Mouse (Mus musculus) MEL (cell line): ENCODE measurements around the gene Slc2a10. TPM values are rescaled to one million over a fixed set of nuclear protein-coding genes. Genes with fewer than 3 reads are reported as not detected.

Source experiments
- DNase-seq: peaks from one replicate; pipeline ENCODE4 v3.0.0; 2011; ENCODE audit warnings: low read depth, low spot score
- H3K27ac ChIP-seq: 2 replicates; pipeline ENCODE4 v1.5.1; 2012; ENCODE audit warnings: low read depth, mild to moderate bottlenecking, control low read depth, low read length, moderate library complexity; ENCODE audit not compliant: control insufficient read depth
- H3K27me3 ChIP-seq, 2 experiments: fragments of 150-350 bp in 1 of 2; sonication (generic) in 1 of 2; 2 replicates each; pipeline ENCODE4 v1.6.1; 2012; ENCODE audit warnings: low read length in 2 of 2, mild to moderate bottlenecking in 2 of 2, improper control_type of control experiment in 1 of 2, moderate library complexity in 1 of 2; ENCODE audit not compliant: insufficient read depth in 2 of 2, control insufficient read depth in 1 of 2
- H3K36me3 ChIP-seq, 2 experiments: 2 replicates each; pipeline ENCODE4 v1.6.1; 2012 to 2014; ENCODE audit warnings: low read length in 2 of 2, improper control_type of control experiment in 1 of 2, inconsistent platforms in 1 of 2, mild to moderate bottlenecking in 1 of 2; ENCODE audit not compliant: insufficient read depth in 2 of 2, control insufficient read depth in 1 of 2
- H3K4me1 ChIP-seq, 2 experiments: fragments of 150-350 bp in 1 of 2; sonication (generic) in 1 of 2; 2 replicates each; pipeline ENCODE4 v1.6.1; 2012; ENCODE audit warnings: low read length in 2 of 2, improper control_type of control experiment in 1 of 2, mild to moderate bottlenecking in 1 of 2; ENCODE audit not compliant: insufficient read depth in 2 of 2, control insufficient read depth in 1 of 2
- H3K4me3 ChIP-seq, 2 experiments: fragments of 150-350 bp in 1 of 2; sonication (generic) in 1 of 2; 2 replicates each; pipeline ENCODE4 v1.5.1; 2012; ENCODE audit warnings: low read depth in 2 of 2, low read length in 2 of 2, mild to moderate bottlenecking in 2 of 2, moderate library complexity in 2 of 2, control low read depth in 1 of 2, improper control_type of control experiment in 1 of 2; ENCODE audit not compliant: control insufficient read depth in 1 of 2, insufficient read depth in 1 of 2
- H3K79me2 ChIP-seq: 2 replicates; pipeline ENCODE4 v1.6.1; 2012; ENCODE audit warnings: mild to moderate bottlenecking, low read length, moderate library complexity; ENCODE audit not compliant: control insufficient read depth, poor library complexity, insufficient read depth
- H3K9ac ChIP-seq: 2 replicates; pipeline ENCODE4 v1.6.1; 2012; ENCODE audit warnings: low read depth, mild to moderate bottlenecking, control low read depth, low read length, moderate library complexity; ENCODE audit not compliant: control insufficient read depth, poor library complexity, severe bottlenecking
- H3K9me3 ChIP-seq: fragments of 150-350 bp; sonication (generic); replicated peaks from 2 replicates; pipeline ENCODE4 v1.6.1; 2012; ENCODE audit warnings: mild to moderate bottlenecking, low read length, improper control_type of control experiment, moderate library complexity; ENCODE audit not compliant: insufficient read depth
- BHLHE40 ChIP-seq: IDR thresholded peaks from 2 replicates; pipeline ENCODE4 v1.6.1; 2012; ENCODE audit warnings: low read depth, mild to moderate bottlenecking, inconsistent platforms, low read length, improper control_type of control experiment, borderline replicate concordance
- CHD1 ChIP-seq: IDR thresholded peaks from 2 replicates; pipeline ENCODE4 v1.6.1; 2012; ENCODE audit warnings: low read depth, mild to moderate bottlenecking, inconsistent platforms, low read length, improper control_type of control experiment
- CTCF ChIP-seq, 3 experiments: IDR thresholded peaks in 2 of 3; conservative IDR thresholded peaks in 1 of 3; 2 replicates each; pipeline ENCODE4 v1.5.1; 2011 to 2012; ENCODE audit warnings: low read length in 3 of 3, low read depth in 2 of 3, mild to moderate bottlenecking in 2 of 3, improper control_type of control experiment in 1 of 3, inconsistent platforms in 1 of 3, mixed read lengths in 1 of 3, moderate library complexity in 1 of 3; ENCODE audit not compliant: control insufficient read depth in 1 of 3, insufficient read depth in 1 of 3, poor library complexity in 1 of 3, severe bottlenecking in 1 of 3
- E2F4 ChIP-seq: IDR thresholded peaks from 2 replicates; pipeline ENCODE4 v1.6.1; 2011; ENCODE audit warnings: low read depth, low read length, improper control_type of control experiment, borderline replicate concordance
- GABPA ChIP-seq: IDR thresholded peaks from 2 replicates; pipeline ENCODE4 v1.6.1; 2012; ENCODE audit warnings: low read depth, mild to moderate bottlenecking, inconsistent platforms, low read length, improper control_type of control experiment, moderate library complexity
- GATA1 ChIP-seq: IDR thresholded peaks from 2 replicates; pipeline ENCODE4 v1.6.1; 2011; ENCODE audit warnings: low read depth, low read length, improper control_type of control experiment
- HCFC1 ChIP-seq: IDR thresholded peaks from 2 replicates; pipeline ENCODE4 v1.6.1; 2012; ENCODE audit warnings: low read depth, mild to moderate bottlenecking, inconsistent platforms, low read length, improper control_type of control experiment, moderate library complexity
- KAT2A ChIP-seq: conservative IDR thresholded peaks from 2 replicates; pipeline ENCODE4 v1.6.1; 2012; ENCODE audit warnings: low read depth, low read length, improper control_type of control experiment, inconsistent platforms
- MAX ChIP-seq: IDR thresholded peaks from 2 replicates; pipeline ENCODE4 v1.6.1; 2011; ENCODE audit warnings: low read length, improper control_type of control experiment
- MAZ ChIP-seq: IDR thresholded peaks from 2 replicates; pipeline ENCODE4 v1.6.1; 2012; ENCODE audit warnings: low read depth, mild to moderate bottlenecking, inconsistent platforms, low read length, improper control_type of control experiment
- MEF2A ChIP-seq: IDR thresholded peaks from 2 replicates; pipeline ENCODE4 v1.6.1; 2014; ENCODE audit warnings: low read depth, mild to moderate bottlenecking, inconsistent platforms, low read length, improper control_type of control experiment; ENCODE audit not compliant: poor library complexity, insufficient replicate concordance, severe bottlenecking; ENCODE audit errors: extremely low read depth
- MXI1 ChIP-seq: IDR thresholded peaks from 2 replicates; pipeline ENCODE4 v1.6.1; 2011; ENCODE audit warnings: mild to moderate bottlenecking, low read depth, low read length, improper control_type of control experiment
- MYC ChIP-seq: IDR thresholded peaks from 2 replicates; pipeline ENCODE4 v1.6.1; 2011; ENCODE audit warnings: low read depth, mild to moderate bottlenecking, low read length, improper control_type of control experiment, moderate library complexity
- NRF1 ChIP-seq: IDR thresholded peaks from 2 replicates; pipeline ENCODE4 v1.6.1; 2014; ENCODE audit warnings: low read depth, mild to moderate bottlenecking, inconsistent platforms, low read length, improper control_type of control experiment, moderate library complexity; ENCODE audit not compliant: poor library complexity, insufficient read depth, severe bottlenecking
- POLR2A ChIP-seq, 2 experiments: IDR thresholded peaks; 2 replicates each; pipeline ENCODE4 v1.6.1; 2011 to 2012; ENCODE audit warnings: low read length in 2 of 2, mild to moderate bottlenecking in 2 of 2, control low read depth in 1 of 2, improper control_type of control experiment in 1 of 2, low read depth in 1 of 2, moderate library complexity in 1 of 2; ENCODE audit not compliant: control insufficient read depth in 1 of 2, insufficient read depth in 1 of 2, poor library complexity in 1 of 2
- POLR2AphosphoS2 ChIP-seq: IDR thresholded peaks from 2 replicates; pipeline ENCODE4 v1.6.1; 2011; ENCODE audit warnings: low read length, improper control_type of control experiment
- POLR2AphosphoS5 ChIP-seq: IDR thresholded peaks from 2 replicates; pipeline ENCODE4 v1.6.1; 2012; ENCODE audit warnings: low read depth, borderline replicate concordance, mild to moderate bottlenecking, inconsistent platforms, low read length, moderate library complexity, mixed read lengths
- RAD21 ChIP-seq: IDR thresholded peaks from 2 replicates; pipeline ENCODE4 v1.6.1; 2011; ENCODE audit warnings: mild to moderate bottlenecking, low read depth, low read length, improper control_type of control experiment
- RCOR1 ChIP-seq: IDR thresholded peaks from 2 replicates; pipeline ENCODE4 v1.6.1; 2012; ENCODE audit warnings: low read depth, mild to moderate bottlenecking, inconsistent platforms, low read length, improper control_type of control experiment
- SIN3A ChIP-seq: IDR thresholded peaks from 2 replicates; pipeline ENCODE4 v1.6.1; 2012; ENCODE audit warnings: low read length, improper control_type of control experiment, inconsistent platforms
- SMC3 ChIP-seq: IDR thresholded peaks from 2 replicates; pipeline ENCODE4 v1.6.1; 2011; ENCODE audit warnings: low read depth, low read length, improper control_type of control experiment
- TAL1 ChIP-seq: IDR thresholded peaks from 2 replicates; pipeline ENCODE4 v1.6.1; 2012; ENCODE audit warnings: mild to moderate bottlenecking, inconsistent platforms, low read length, moderate library complexity, mixed read lengths
- TCF12 ChIP-seq: IDR thresholded peaks from 2 replicates; pipeline ENCODE4 v1.6.1; 2014; ENCODE audit warnings: low read depth, mild to moderate bottlenecking, inconsistent platforms, low read length, improper control_type of control experiment, moderate library complexity
- USF1 ChIP-seq: IDR thresholded peaks from 2 replicates; pipeline ENCODE4 v1.6.1; 2014; ENCODE audit warnings: low read depth, mild to moderate bottlenecking, inconsistent platforms, low read length, improper control_type of control experiment, moderate library complexity
- USF2 ChIP-seq, 2 experiments: IDR thresholded peaks; 2 replicates each; pipeline ENCODE4 v1.6.1; 2011 to 2012; ENCODE audit warnings: improper control_type of control experiment in 2 of 2, low read length in 2 of 2, borderline replicate concordance in 1 of 2, inconsistent platforms in 1 of 2, low read depth in 1 of 2, mild to moderate bottlenecking in 1 of 2; ENCODE audit not compliant: insufficient read depth in 1 of 2
- ZC3H11A ChIP-seq: IDR thresholded peaks from 2 replicates; pipeline ENCODE4 v1.6.1; 2012; ENCODE audit warnings: low read depth, mild to moderate bottlenecking, inconsistent platforms, low read length, improper control_type of control experiment
- ZMIZ1 ChIP-seq: IDR thresholded peaks from 2 replicates; pipeline ENCODE4 v1.6.1; 2012; ENCODE audit warnings: low read depth, mild to moderate bottlenecking, inconsistent platforms, low read length, improper control_type of control experiment, moderate library complexity
- polyA plus RNA-seq, 2 experiments: library from polyadenylated mRNA; stranded (reverse) in 1 of 2; unstranded in 1 of 2; fragments of >175 nt in 1 of 2; fragments of >200 nt in 1 of 2; gene quantifications; 2 replicates each; pipeline versions ENCODE4 v1.2.1 to v1.2.4; 2012; ENCODE audit warnings: low replicate concordance in 2 of 2, low read depth in 1 of 2; ENCODE audit not compliant: insufficient read length in 2 of 2, insufficient read depth in 1 of 2, missing spikeins in 1 of 2
- total RNA-seq: library from RNA; depleted of rRNA; stranded (reverse); fragments of 300-350 nt; gene quantifications from 2 replicates; pipeline ENCODE4 v1.2.3, GENCODE M21; 2012

Slc2a10 gene
- total and polyA plus RNA-seq, 3 experiments: not detected

GRCm38 (mm10) chr2:165525609-165526008 lies 22.0 kb downstream of the Slc2a10 start:
- Histone ChIP-seq H3K36me3 (no peaks in the 10 kb centered on the region), H3K9ac (no peak overlapping the region), H3K79me2 (no peaks in the 10 kb centered on the region), H3K27ac (no peak overlapping the region), H3K9me3 (no peaks in the 10 kb centered on the region), H3K4me1 (no peaks in the 10 kb centered on the region), H3K4me3 (no peak overlapping the region), H3K27me3 (no peaks in the 10 kb centered on the region)
- DNase-seq: no peak
- TF ChIP-seq E2F4 (no peak), KAT2A (no peak), GATA1 (no peak), MYC (no peak), CHD1 (no peak)

GRCm38 (mm10) chr2:165529106-165529505 lies 25.5 kb downstream of the Slc2a10 start:
- Histone ChIP-seq H3K27ac (no peak overlapping the region), H3K36me3 (no peaks in the 10 kb centered on the region), H3K9ac (no peak overlapping the region), H3K27me3 (no peaks in the 10 kb centered on the region), H3K9me3 (no peaks in the 10 kb centered on the region), H3K4me3 (no peak overlapping the region), H3K79me2 (no peaks in the 10 kb centered on the region), H3K4me1 (no peaks in the 10 kb centered on the region)
- TF ChIP-seq USF1 (no peak), SMC3 (peak; percentile 61), RCOR1 (no peak), MYC (no peak), BHLHE40 (no peak), MXI1 (no peak), E2F4 (no peak), POLR2AphosphoS5 (no peak), USF2 (IDR thresholded peaks at IDR 0.05; ENCODE audit: borderline replicate concordance in 1 of 2, insufficient read depth in 1 of 2, low read depth in 1 of 2, low read length in 2 of 2) (no peak), NRF1 (no peak), SIN3A (no peak), MEF2A (no peak), TCF12 (no peak), RAD21 (peak; percentile 52), TAL1 (no peak), MAX (no peak), ZMIZ1 (no peak), CTCF (IDR thresholded peaks at IDR 0.05 in 2 of 3, conservative IDR thresholded peaks at IDR 0.05 in 1 of 3; ENCODE audit: control insufficient read depth in 1 of 3, insufficient read depth in 1 of 3, low read depth in 2 of 3, low read length in 3 of 3, poor library complexity in 1 of 3, severe bottlenecking in 1 of 3) (peak; percentile 78 to 94 (median 91)), GATA1 (no peak), MAZ (no peak), POLR2A (IDR thresholded peaks at IDR 0.05; ENCODE audit: control insufficient read depth in 1 of 2, insufficient read depth in 1 of 2, low read depth in 1 of 2, low read length in 2 of 2, poor library complexity in 1 of 2) (no peak), ZC3H11A (0 out of 2 replicates have a peak, but pooled peaks have one; percentile 28), HCFC1 (no peak), POLR2AphosphoS2 (no peak), GABPA (no peak)
- peak; percentile 35 for DNase-seq
